23 mouse cellular contexts compared by ENCODE assay signal in genomic region chr1:193241436-193241835, GRCm38 (mm10). TPM values are rescaled to one million over a fixed set of nuclear protein-coding genes. Genes with fewer than 3 reads are reported as not detected.
"Had no signal": no experiment of that assay in that cellular context is flagged by ENCODE, and none has a peak within 500 bp of the region (broad histone marks: within the 10 kb centered on the region; RNA-seq: fewer than 3 reads in every experiment).

No protein-coding gene starts in this region.

- H3K4me1 ChIP-seq: hindbrain, embryonic 13.5 days; hindbrain, embryonic 15.5 days; limb, embryonic 13.5 days; limb, embryonic 15.5 days had no signal

- H3K27me3 ChIP-seq: heart, embryonic 13.5 days; heart, embryonic 15.5 days; hindbrain, embryonic 13.5 days; hindbrain, embryonic 15.5 days; kidney, embryonic 15.5 days; limb, embryonic 13.5 days; limb, embryonic 15.5 days had no signal

- H3K4me3 ChIP-seq: heart, adult 2 months; heart, embryonic 13.5 days; heart, embryonic 15.5 days; hindbrain, embryonic 13.5 days; hindbrain, embryonic 15.5 days; kidney, embryonic 15.5 days; limb, embryonic 13.5 days; limb, embryonic 15.5 days had no signal

- H3K9ac ChIP-seq: forebrain, postnatal 0 days; heart, embryonic 13.5 days; heart, embryonic 15.5 days; hindbrain, embryonic 13.5 days; hindbrain, embryonic 15.5 days; kidney, embryonic 15.5 days; limb, embryonic 13.5 days; limb, embryonic 15.5 days; liver, embryonic 14.5 days had no signal

- H3K9me3 ChIP-seq: heart, embryonic 13.5 days; heart, embryonic 15.5 days; hindbrain, embryonic 13.5 days; hindbrain, embryonic 15.5 days; kidney, embryonic 15.5 days; limb, embryonic 13.5 days; limb, embryonic 15.5 days had no signal

- DNase-seq: forebrain, postnatal 0 days; gastrocnemius, postnatal 10 days; gastrocnemius, postnatal 25 days; heart, adult 2 months; heart, postnatal 14 days; heart, postnatal 36 days; kidney, adult 11 months; kidney, adult 2 months; kidney, adult 9 months; kidney, postnatal 36 days; left cerebral cortex, postnatal 4 days had no signal

- H3K27ac ChIP-seq: heart, adult 2 months; heart, embryonic 13.5 days; heart, embryonic 15.5 days; hindbrain, embryonic 13.5 days; hindbrain, embryonic 15.5 days; hindbrain, postnatal 0 days; kidney, embryonic 15.5 days; kidney, postnatal 0 days; limb, embryonic 13.5 days; limb, embryonic 15.5 days; liver, embryonic 14.5 days had no signal

- H3K4me2 ChIP-seq: heart, embryonic 11.5 days; heart, embryonic 13.5 days; heart, embryonic 15.5 days; hindbrain, embryonic 13.5 days; hindbrain, embryonic 15.5 days; kidney, embryonic 15.5 days; limb, embryonic 13.5 days; limb, embryonic 15.5 days had no signal

- H3K36me3 ChIP-seq: heart, embryonic 13.5 days; heart, embryonic 15.5 days; hindbrain, embryonic 13.5 days; hindbrain, embryonic 15.5 days; kidney, embryonic 15.5 days; limb, embryonic 13.5 days; limb, embryonic 15.5 days had no signal

RNA-seq across cellular contexts. Expression of gene Hsd11b1, which starts 22.4 kb away (rescaled TPM):
- polyA plus RNA-seq: hindbrain, embryonic 11.5 days; hindbrain, embryonic 13.5 days had no signal
